Mouse (Mus musculus): ENCODE measurements around the gene Fam69a. TPM values are rescaled to one million over a fixed set of nuclear protein-coding genes. Genes with fewer than 3 reads are reported as not detected.
"Not testable (repeated sequence)": the region's sequence is repeated elsewhere in the genome, so short reads cannot be mapped to it uniquely, and the experiment has no call there.

Fam69a gene
- total RNA-seq, 2 experiments from 2014 or later: 55.5 to 138 TPM

GRCm38 (mm10) chr5:107983946-107984345 lies 2.9 kb downstream of the Fam69a start:
- no peak for ATAC-seq (ENCODE audit: poor library complexity, severe bottlenecking)

- no peak for ATAC-seq (ENCODE audit: poor library complexity, severe bottlenecking)
These were observed 4.9 kb downstream of the Fam69a start for GRCm38 (mm10) chr5:107982016-107982415.

GRCm38 (mm10) chr5:107979901-107980300 lies 7.0 kb downstream of the Fam69a start:
- ATAC-seq (ENCODE audit: poor library complexity, severe bottlenecking): peak; percentile 62

GRCm38 (mm10) chr5:107978289-107979035 lies 8.4 kb downstream of the Fam69a start:
- peak; percentile 62 for ATAC-seq (ENCODE audit: poor library complexity, severe bottlenecking)

DNA sequence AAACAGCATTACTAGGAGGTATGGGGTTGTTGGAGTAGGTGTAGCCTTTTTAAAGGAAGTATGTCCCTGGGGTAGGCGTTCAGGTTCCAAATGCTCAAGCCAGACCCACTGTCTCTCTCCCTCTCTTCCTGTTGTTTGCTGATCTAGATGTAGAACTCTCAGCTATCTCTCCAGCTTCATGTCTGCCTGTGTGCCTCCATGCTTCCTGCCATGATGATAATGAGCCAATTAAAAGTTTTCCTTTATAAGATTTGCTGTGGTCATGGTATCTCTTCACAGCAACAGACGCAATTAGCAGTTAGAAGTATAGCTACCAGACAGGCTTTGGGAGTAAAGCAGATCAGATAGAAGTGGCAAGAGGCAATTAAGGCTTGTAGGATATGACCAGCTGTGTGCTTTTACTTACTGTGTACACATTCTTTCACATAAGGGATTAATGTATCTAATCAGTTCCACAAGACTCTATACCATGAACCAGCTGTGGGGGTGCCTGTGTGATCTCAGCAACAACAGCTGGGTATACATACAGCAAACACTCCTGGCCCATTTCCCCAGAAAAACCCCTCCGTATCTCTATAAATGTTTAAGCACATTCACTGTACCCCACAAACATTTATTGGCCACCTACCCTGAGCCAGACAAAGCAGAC lies 9.1 kb downstream of the Fam69a start:
- no peak for ATAC-seq (ENCODE audit: poor library complexity, severe bottlenecking)

DNA sequence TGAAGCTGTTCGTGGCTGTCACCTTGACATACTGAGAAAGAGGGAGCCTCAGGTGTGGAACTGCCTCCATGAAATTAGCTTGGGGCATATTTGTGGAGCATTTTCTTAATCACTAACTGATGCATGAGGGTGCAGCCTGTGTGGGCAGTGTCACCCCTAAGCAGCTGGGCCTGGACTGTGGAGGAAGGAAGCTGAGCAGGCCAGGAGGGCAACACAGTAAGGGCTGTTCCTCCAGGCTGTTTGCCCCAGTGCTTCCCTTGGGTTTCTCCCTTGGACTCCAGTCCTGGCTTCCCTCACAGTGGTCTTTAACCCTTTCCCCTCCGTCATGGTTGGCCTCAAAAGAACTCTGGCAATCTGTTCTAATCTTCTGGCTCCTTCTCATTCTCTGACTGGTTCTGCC lies 13.6 kb downstream of the Fam69a start:
- peak; percentile 41; the same call in 1 of the 2 replicates for ATAC-seq (ENCODE audit: poor library complexity, severe bottlenecking)

GRCm38 (mm10) chr5:107972444-107973272 lies 14.2 kb downstream of the Fam69a start:
- ATAC-seq (ENCODE audit: poor library complexity, severe bottlenecking): no peak

- ATAC-seq (ENCODE audit: poor library complexity, severe bottlenecking): no peak
These were observed 15.8 kb downstream of the Fam69a start for GRCm38 (mm10) chr5:107971069-107971468.

DNA sequence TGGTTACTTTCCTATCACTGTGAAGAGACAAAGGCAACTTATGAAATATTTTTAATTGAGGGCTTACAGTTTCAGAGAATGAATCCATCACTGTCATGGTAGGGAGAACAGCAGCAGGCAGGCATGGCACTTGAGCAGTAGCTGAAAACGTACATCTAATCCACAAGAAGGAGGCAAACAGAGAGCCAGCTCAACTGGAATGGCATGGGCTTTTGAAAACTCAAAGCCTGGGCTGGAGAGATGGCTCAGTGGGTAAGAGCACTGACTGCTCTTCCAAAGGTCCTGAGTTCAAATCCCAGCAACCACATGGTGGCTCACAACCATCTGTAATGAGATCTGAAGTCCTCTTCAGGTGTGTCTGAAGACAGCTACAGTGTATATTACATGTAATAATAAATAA lies 17.1 kb downstream of the Fam69a start:
- not testable (repeated sequence) for ATAC-seq (ENCODE audit: poor library complexity, severe bottlenecking)

GRCm38 (mm10) chr5:107968079-107968478 lies 18.8 kb downstream of the Fam69a start:
- no peak for ATAC-seq (ENCODE audit: poor library complexity, severe bottlenecking)

DNA sequence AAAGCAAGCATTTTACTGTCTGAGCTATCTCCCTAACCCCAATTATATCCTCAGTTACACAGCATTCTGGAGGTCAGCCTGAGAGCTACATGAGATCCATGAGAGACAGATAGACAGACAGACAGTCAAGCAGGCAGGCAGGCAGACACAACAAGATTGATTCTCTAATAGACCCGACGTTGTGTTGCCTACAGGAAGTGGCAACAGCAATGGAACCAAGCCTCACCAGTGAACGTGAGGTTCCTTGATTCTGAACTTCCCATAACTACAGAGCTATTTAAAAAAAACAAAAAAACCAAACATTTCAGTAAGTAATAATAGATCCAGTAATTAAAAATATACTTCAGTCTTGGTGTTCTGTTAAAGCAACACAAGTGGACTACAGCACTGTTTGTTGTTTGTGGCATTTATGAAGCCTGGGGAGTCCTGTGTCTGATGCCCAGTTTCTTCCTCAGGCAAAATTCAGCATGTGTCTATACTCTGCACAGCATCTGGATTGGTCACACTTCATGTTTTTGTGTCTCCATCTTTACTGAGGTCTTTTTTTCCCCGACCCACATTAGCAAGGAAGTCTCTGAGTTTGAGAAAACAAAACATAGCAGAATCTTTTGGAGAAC lies 19.9 kb downstream of the Fam69a start:
- peak; percentile 82 for ATAC-seq (ENCODE audit: poor library complexity, severe bottlenecking)

- no peak for ATAC-seq (ENCODE audit: poor library complexity, severe bottlenecking)
These were observed 20.7 kb downstream of the Fam69a start for GRCm38 (mm10) chr5:107966156-107966555.

GRCm38 (mm10) chr5:107965355-107965991 lies 21.4 kb downstream of the Fam69a start:
- ATAC-seq (ENCODE audit: poor library complexity, severe bottlenecking): no peak

GRCm38 (mm10) chr5:107964031-107964758 lies 22.7 kb downstream of the Fam69a start:
- no peak for ATAC-seq (ENCODE audit: poor library complexity, severe bottlenecking)

DNA sequence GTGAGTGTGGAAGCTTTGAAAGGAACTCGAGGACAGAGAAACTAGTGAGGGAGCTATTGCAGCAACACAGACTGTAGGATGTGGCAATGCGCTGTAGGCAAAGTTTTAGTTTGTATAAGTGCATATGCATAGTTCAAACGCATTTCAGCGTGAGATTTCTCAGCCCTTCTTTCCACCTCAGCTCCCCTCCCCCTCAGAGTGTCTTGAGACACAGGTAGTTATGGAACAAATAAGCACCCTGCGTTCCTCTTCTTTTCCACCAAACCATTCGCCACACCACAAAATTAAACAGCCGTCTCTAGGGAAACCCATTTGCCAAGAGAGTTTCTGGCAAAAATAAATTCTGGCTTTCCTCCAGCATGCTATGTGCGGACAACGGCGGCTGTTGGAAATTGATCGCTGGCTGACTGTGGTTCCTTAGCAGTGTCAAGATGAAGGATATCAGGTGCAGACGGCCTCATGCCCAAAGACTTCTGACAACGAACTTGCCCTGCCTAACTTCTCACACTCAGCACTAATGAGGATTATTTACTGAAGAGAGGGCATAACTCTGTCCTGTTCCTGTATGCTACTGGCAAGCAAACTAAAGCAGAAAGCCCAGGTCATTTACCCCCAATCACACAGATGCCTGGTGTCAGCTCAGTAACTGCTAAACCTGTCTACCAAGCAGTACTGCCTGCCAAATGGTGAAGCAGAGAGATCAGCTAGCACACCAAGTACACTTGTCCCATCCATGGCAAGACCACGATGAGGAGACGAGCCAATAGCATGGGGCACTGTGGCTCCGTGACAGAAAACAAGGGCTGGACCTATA lies 25.2 kb downstream of the Fam69a start:
- ATAC-seq (ENCODE audit: poor library complexity, severe bottlenecking): peak; percentile 61

- peak; percentile 88 for ATAC-seq (ENCODE audit: poor library complexity, severe bottlenecking)
These were observed 26.2 kb downstream of the Fam69a start for GRCm38 (mm10) chr5:107960532-107961202.

GRCm38 (mm10) chr5:107959624-107960300 lies 27.1 kb downstream of the Fam69a start:
- ATAC-seq (ENCODE audit: poor library complexity, severe bottlenecking): no peak

- ATAC-seq (ENCODE audit: poor library complexity, severe bottlenecking): peak; percentile 81
These were observed 36.2 kb downstream of the Fam69a start for GRCm38 (mm10) chr5:107950643-107951042.

Measured in megakaryocyte, adult 5-6 weeks (primary cell).